Comparison of ENCODE assay signal across 25 mouse cellular contexts in genomic region chr10:71171414-71171813, GRCm38 (mm10). TPM values are rescaled to one million over a fixed set of nuclear protein-coding genes. Genes with fewer than 3 reads are reported as not detected.
A peak's percentile ranks its signal among the peaks of the same experiment; 100 is the strongest.
DNase-seq lines count a peak whose midpoint lies in the region; ATAC-seq and TF ChIP-seq lines count a peak whose summit lies in the region.
"Had no signal": no experiment of that assay in that cellular context is flagged by ENCODE, and none has a peak within 500 bp of the region (broad histone marks: within the 10 kb centered on the region; RNA-seq: fewer than 3 reads in every experiment).

No protein-coding gene starts in this region.

- ATAC-seq in megakaryocyte progenitor cell, adult 5-6 weeks (replicated peaks; ENCODE audit: poor library complexity) = no peak
- ATAC-seq: forebrain, embryonic 14.5 days; intestine, postnatal 0 days; midbrain, embryonic 16.5 days had no signal

- H3K27ac ChIP-seq in layer of hippocampus, adult 2 months = no peak overlapping the region
- H3K27ac ChIP-seq in CH12.LX (ENCODE audit: insufficient read depth, low read depth) (no peak overlapping the region), MEL (ENCODE audit: control insufficient read depth, low read depth, low read length) (no peak overlapping the region)
- H3K27ac ChIP-seq: embryonic facial prominence, embryonic 12.5 days; hindbrain, embryonic 13.5 days; kidney, embryonic 15.5 days; midbrain, embryonic 10.5 days; neural tube, embryonic 13.5 days had no signal

- H3K79me2 ChIP-seq in CH12.LX (replicated peaks; ENCODE audit: control insufficient read depth, extremely low read depth, insufficient read depth, poor library complexity, severe bottlenecking) (no peaks in the 10 kb centered on the region), MEL (ENCODE audit: control insufficient read depth, insufficient read depth, low read length, poor library complexity) (no peaks in the 10 kb centered on the region)

- H3K36me3 ChIP-seq in CH12.LX (replicated peaks in 1 of 2; ENCODE audit: control insufficient read depth in 1 of 2, insufficient read depth in 1 of 2, low read length in 1 of 2) (no peaks in the 10 kb centered on the region), MEL (ENCODE audit: control insufficient read depth in 1 of 2, insufficient read depth in 2 of 2, low read length in 2 of 2) (no peaks in the 10 kb centered on the region)
- H3K36me3 ChIP-seq: embryonic facial prominence, embryonic 12.5 days; hindbrain, embryonic 13.5 days; kidney, embryonic 15.5 days; midbrain, embryonic 10.5 days; neural tube, embryonic 13.5 days had no signal

- H3K27me3 ChIP-seq in CH12.LX (replicated peaks) (no peaks in the 10 kb centered on the region), MEL (ENCODE audit: control insufficient read depth in 1 of 2, insufficient read depth in 2 of 2, low read length in 2 of 2) (no peaks in the 10 kb centered on the region)
- H3K27me3 ChIP-seq: embryonic facial prominence, embryonic 12.5 days; hindbrain, embryonic 13.5 days; kidney, embryonic 15.5 days; neural tube, embryonic 13.5 days had no signal

- TF ChIP-seq EP300 in CH12.LX (IDR thresholded peaks at IDR 0.05; ENCODE audit: low read length) (no peak), MEL (IDR thresholded peaks at IDR 0.05; ENCODE audit: low read depth in 1 of 2, low read length in 2 of 2) (no peak)

- H3K9ac ChIP-seq in CH12.LX (ENCODE audit: insufficient read depth, low read depth) (no peak overlapping the region), MEL (ENCODE audit: control insufficient read depth, low read depth, low read length, poor library complexity, severe bottlenecking) (no peak overlapping the region)
- H3K9ac ChIP-seq: embryonic facial prominence, embryonic 12.5 days; hindbrain, embryonic 13.5 days; kidney, embryonic 15.5 days; neural tube, embryonic 13.5 days had no signal

- intact Hi-C loops in heart, postnatal 10 days (cut with DNase I) = no loop called here

- peak; percentile 74 for DNase-seq in heart, adult 11 months
- no peak for DNase-seq in heart, postnatal 10 days
- no peak for DNase-seq in layer of hippocampus, adult 2 months (ENCODE audit: low spot score in 2 of 2)
- DNase-seq in layer of hippocampus, adult 8-10 months (ENCODE audit: low spot score in 2 of 2) = no peak
- peak; percentile 6 for DNase-seq in CH12.LX (ENCODE audit: extremely low read depth)
- DNase-seq in MEL (ENCODE audit: low read depth, low spot score) = peak; percentile 7
- no peak for DNase-seq in spleen, adult 18-20 months
- DNase-seq: adrenal gland, postnatal 14 days; cerebellum, adult 11-12 months; cerebellum, adult 9-11 months; embryo, embryonic 11 days; kidney, postnatal 4 days; layer of hippocampus, adult 9-11 months; right cerebral cortex, postnatal 4 days; thymus, postnatal 14 days had no signal

- in situ Hi-C loops in CH12.LX (cut with MboI; ENCODE audit: low pct_ligation_motif_present, low pct_unique_long_range_greater_than_20kb, low sequenced_read_pairs) = no loop called here

- dilution Hi-C loops in CH12.LX (cut with MboI; ENCODE audit: extremely low pct_ligation_motif_present, extremely low pct_unique_long_range_greater_than_20kb, low sequenced_read_pairs) = no loop called here

- H3K4me2 ChIP-seq in CH12.LX (ENCODE audit: insufficient read depth, low read depth, poor library complexity, severe bottlenecking) = no peak overlapping the region
- H3K4me2 ChIP-seq: embryonic facial prominence, embryonic 12.5 days; hindbrain, embryonic 13.5 days; kidney, embryonic 15.5 days; neural tube, embryonic 13.5 days had no signal

- H3K4me1 ChIP-seq in CH12.LX (ENCODE audit: control insufficient read depth in 1 of 2, insufficient read depth in 2 of 2) (no peaks in the 10 kb centered on the region), MEL (ENCODE audit: control insufficient read depth in 1 of 2, insufficient read depth in 2 of 2, low read length in 2 of 2) (no peaks in the 10 kb centered on the region)
- H3K4me1 ChIP-seq: embryonic facial prominence, embryonic 12.5 days; hindbrain, embryonic 13.5 days; kidney, embryonic 15.5 days; midbrain, embryonic 10.5 days; neural tube, embryonic 13.5 days had no signal

- H3K9me3 ChIP-seq in CH12.LX (replicated peaks; ENCODE audit: low read length) (peaks cover 5% of the 10 kb centered on the region), MEL (replicated peaks; ENCODE audit: insufficient read depth, low read length) (no peaks in the 10 kb centered on the region)
- H3K9me3 ChIP-seq: embryonic facial prominence, embryonic 12.5 days; hindbrain, embryonic 13.5 days; kidney, embryonic 15.5 days; midbrain, embryonic 10.5 days; neural tube, embryonic 13.5 days had no signal

- TF ChIP-seq POLR2A in CH12.LX (IDR thresholded peaks at IDR 0.05; ENCODE audit: low read depth, low read length) (no peak), MEL (IDR thresholded peaks at IDR 0.05; ENCODE audit: control insufficient read depth in 1 of 2, insufficient read depth in 1 of 2, low read depth in 1 of 2, low read length in 2 of 2, poor library complexity in 1 of 2) (no peak)

- TF ChIP-seq RAD21 in CH12.LX (IDR thresholded peaks at IDR 0.05; ENCODE audit: low read depth, low read length) (no peak), MEL (IDR thresholded peaks at IDR 0.05; ENCODE audit: low read depth, low read length) (no peak)

- no peak overlapping the region for H3K4me3 ChIP-seq in layer of hippocampus, adult 2 months
- H3K4me3 ChIP-seq in CH12.LX (replicated peaks in 1 of 3; ENCODE audit: low read depth in 2 of 3, low read length in 2 of 3, poor library complexity in 1 of 3) (no peak overlapping the region), MEL (ENCODE audit: control insufficient read depth in 1 of 2, insufficient read depth in 1 of 2, low read depth in 2 of 2, low read length in 2 of 2) (no peak overlapping the region)
- H3K4me3 ChIP-seq: embryonic facial prominence, embryonic 12.5 days; hindbrain, embryonic 13.5 days; kidney, embryonic 15.5 days; midbrain, embryonic 10.5 days; myocyte; neural tube, embryonic 13.5 days had no signal

- peak; percentile 21; the same call in 1 of the 2 replicates for TF ChIP-seq CTCF in layer of hippocampus, adult 2 months (conservative IDR thresholded peaks at IDR 0.05)
- TF ChIP-seq CTCF in CH12.LX (conservative IDR thresholded peaks at IDR 0.05 in 1 of 2, IDR thresholded peaks at IDR 0.05 in 1 of 2; ENCODE audit: low read depth in 2 of 2, low read length in 2 of 2) (peak in 1 of 2 experiments; percentile 8; a peak in 1 of 4 replicates), MEL (IDR thresholded peaks at IDR 0.05 in 2 of 3, conservative IDR thresholded peaks at IDR 0.05 in 1 of 3; ENCODE audit: control insufficient read depth in 1 of 3, insufficient read depth in 1 of 3, low read depth in 2 of 3, low read length in 3 of 3, poor library complexity in 1 of 3, severe bottlenecking in 1 of 3) (0 out of 6 replicates have a peak, but pooled peaks of 2 of the 3 experiments have one; percentile 10 to 15)

TF ChIP-seq in CH12.LX, 34 proteins besides CTCF, POLR2A, EP300 and RAD21:
- no peak for TF ChIP-seq PAX5 (IDR thresholded peaks at IDR 0.05; ENCODE audit: low read length)

TF ChIP-seq in MEL, 35 proteins besides CTCF, POLR2A, EP300 and RAD21:
- no peak for TF ChIP-seq ZNF384 (IDR thresholded peaks at IDR 0.05; ENCODE audit: low read depth, low read length)
- no peak for TF ChIP-seq TAL1 (IDR thresholded peaks at IDR 0.05; ENCODE audit: low read length)
- no peak for TF ChIP-seq TBP (IDR thresholded peaks at IDR 0.05; ENCODE audit: low read depth, low read length)
- no peak for TF ChIP-seq JUND (IDR thresholded peaks at IDR 0.05; ENCODE audit: low read depth, low read length)
- TF ChIP-seq USF2 (IDR thresholded peaks at IDR 0.05; ENCODE audit: borderline replicate concordance in 1 of 2, insufficient read depth in 1 of 2, low read depth in 1 of 2, low read length in 2 of 2) = no peak
- TF ChIP-seq ELF1 (IDR thresholded peaks at IDR 0.05; ENCODE audit: low read depth, low read length) = no peak
- TF ChIP-seq CHD1 (IDR thresholded peaks at IDR 0.05; ENCODE audit: low read depth, low read length) = no peak
- TF ChIP-seq NRF1 (IDR thresholded peaks at IDR 0.05; ENCODE audit: insufficient read depth, low read depth, low read length, poor library complexity, severe bottlenecking) = no peak
- no peak for TF ChIP-seq ETS1 (IDR thresholded peaks at IDR 0.05; ENCODE audit: low read depth, low read length)
- TF ChIP-seq UBTF (IDR thresholded peaks at IDR 0.05; ENCODE audit: borderline replicate concordance, insufficient read depth, low read depth, low read length) = no peak

RNA-seq across cellular contexts. Expression of gene Bicc1, which starts 11.9 kb away (rescaled TPM):
- total RNA-seq in heart, postnatal 10 days (2021) = 10 to 100 TPM; 33.6 to 36.8 TPM
- 1 to 10 TPM; 4.4 to 5.2 TPM for total RNA-seq in layer of hippocampus, adult 2 months (2021)
- 1 to 10 TPM; 4.8 to 7.1 (median 5.3) TPM for total RNA-seq in layer of hippocampus, adult 8-10 months (2022)
- total RNA-seq in CH12.LX (2012; rRNA removed) = not detected in 2 replicates
- not detected in 2 replicates for total RNA-seq in CH12.LX (2014; rRNA removed)
- not detected in 2 replicates for polyA plus RNA-seq in CH12.LX (2012; ENCODE audit: insufficient read length, low read depth)
- not detected in 2 replicates for total RNA-seq in MEL (2012; rRNA removed)
- polyA plus RNA-seq in MEL (2012; ENCODE audit: insufficient read depth in 1 of 2, insufficient read length in 2 of 2, low read depth in 1 of 2, low replicate concordance in 2 of 2, missing spikeins in 1 of 2) = not detected
- total RNA-seq in megakaryocyte progenitor cell, adult 5-6 weeks (2015) = not detected in 2 replicates
- total RNA-seq in megakaryocyte progenitor cell, adult 5-6 weeks (2017) = not detected in 2 replicates

Comparison
In these comparisons a context has a peak if more than half of its experiments do, and no peak if none do; other contexts are left out.
1. DNase-seq: peak in heart, adult 11 months (single experiment), CH12.LX (single experiment) and MEL (single experiment); none in heart, postnatal 10 days (0 of 2), layer of hippocampus, adult 2 months (0 of 2), layer of hippocampus, adult 8-10 months (0 of 2) and spleen, adult 18-20 months (0 of 2).
2. RNA of gene Bicc1, which starts 11.9 kb away (total RNA-seq): 33.6 to 36.8 TPM in heart, postnatal 10 days; 4.8 to 7.1 TPM in layer of hippocampus, adult 8-10 months, 4.4 to 5.2 TPM in layer of hippocampus, adult 2 months, not detected in CH12.LX, not detected in MEL and not detected in megakaryocyte progenitor cell, adult 5-6 weeks; every median in the first group is over 4 times any median in the second.